Comparison of ENCODE assay signal across 15 mouse cellular contexts in the genomic region with DNA sequence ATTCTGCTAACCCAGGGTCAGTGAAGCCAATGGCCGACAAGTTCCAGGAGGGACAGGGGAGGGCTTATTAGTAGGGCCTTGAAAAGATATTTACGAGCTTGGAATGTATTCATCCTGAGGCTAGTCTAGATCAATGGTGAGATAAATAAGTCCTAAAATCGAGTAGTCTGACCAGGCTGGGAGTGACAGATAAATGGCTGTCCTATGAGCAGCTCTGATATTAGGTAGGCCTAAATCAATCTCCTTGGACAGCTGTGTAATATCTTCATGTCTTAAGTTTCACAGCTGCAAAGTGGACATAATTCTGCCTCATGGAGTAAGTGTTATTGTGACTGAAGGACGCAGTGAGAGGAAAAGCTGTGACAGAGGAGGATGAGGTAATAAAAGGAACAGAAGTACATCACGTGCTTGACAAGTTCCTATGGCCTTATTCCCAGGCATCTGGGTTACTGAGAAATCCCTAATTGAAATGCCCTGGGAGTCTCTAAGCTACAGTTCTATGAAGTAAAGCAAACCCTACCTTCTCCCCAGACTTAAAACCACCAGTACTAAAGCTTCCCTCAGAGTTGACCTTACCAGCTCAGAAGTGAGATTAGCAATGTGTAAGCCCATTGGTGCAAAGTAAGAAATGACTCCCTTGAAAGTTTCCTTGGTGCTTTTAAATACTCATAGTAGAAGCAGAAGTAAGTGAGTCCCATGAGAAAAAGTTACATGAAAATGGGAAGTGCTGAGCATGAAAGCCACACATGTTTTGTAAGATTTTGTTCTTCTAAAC.
DNase-seq lines count a peak whose midpoint lies in the region; ATAC-seq and TF ChIP-seq lines count a peak whose summit lies in the region.
"Had no signal": no experiment of that assay in that cellular context is flagged by ENCODE, and none has a peak within 500 bp of the region (broad histone marks: within the 10 kb centered on the region; RNA-seq: fewer than 3 reads in every experiment).

No protein-coding gene starts in this region.

- 0 out of 2 replicates have a peak overlapping the region, but pooled peaks have one; percentile 6 for H3K9ac ChIP-seq in liver, embryonic 13.5 days
- H3K9ac ChIP-seq: embryonic facial prominence, embryonic 13.5 days; forebrain, embryonic 15.5 days; limb, embryonic 12.5 days had no signal

- H3K27me3 ChIP-seq in liver, embryonic 13.5 days: no peaks in the 10 kb centered on the region
- H3K27me3 ChIP-seq: embryonic facial prominence, embryonic 13.5 days; forebrain, embryonic 15.5 days; limb, embryonic 12.5 days had no signal

- no peak for TF ChIP-seq POLR2A in bone marrow macrophage, adult 2 months (IDR thresholded peaks at IDR 0.05; ENCODE audit: borderline replicate concordance, low read depth, low read length)

- H3K4me1 ChIP-seq in bone marrow macrophage, adult 2 months (ENCODE audit: control insufficient read depth, insufficient read depth, low read length): peaks cover 17% of the 10 kb centered on the region
- peaks cover 57% of the 10 kb centered on the region for H3K4me1 ChIP-seq in liver, embryonic 13.5 days (replicated peaks)
- H3K4me1 ChIP-seq: embryonic facial prominence, embryonic 13.5 days; forebrain, embryonic 15.5 days; limb, embryonic 12.5 days; midbrain, embryonic 10.5 days had no signal

- WGBS in liver, embryonic 13.5 days (ENCODE audit: insufficient replicate concordance): 31% methylated on average over 5 of the region's 5 CpGs

- H3K9me3 ChIP-seq in liver, embryonic 13.5 days (replicated peaks): no peaks in the 10 kb centered on the region
- H3K9me3 ChIP-seq: embryonic facial prominence, embryonic 13.5 days; forebrain, embryonic 15.5 days; limb, embryonic 12.5 days; midbrain, embryonic 10.5 days had no signal

- intact Hi-C loops in left cerebral cortex, postnatal 36 days (cut with DNase I): no loop called here

- H3K4me3 ChIP-seq in bone marrow macrophage, adult 2 months (ENCODE audit: insufficient read depth, low read length): no peak overlapping the region
- no peak overlapping the region for H3K4me3 ChIP-seq in liver, embryonic 13.5 days (replicated peaks)
- H3K4me3 ChIP-seq: embryonic facial prominence, embryonic 13.5 days; forebrain, embryonic 15.5 days; layer of hippocampus, adult 2 months; limb, embryonic 12.5 days; midbrain, embryonic 10.5 days had no signal

- H3K36me3 ChIP-seq in liver, embryonic 13.5 days: no peaks in the 10 kb centered on the region
- H3K36me3 ChIP-seq: embryonic facial prominence, embryonic 13.5 days; forebrain, embryonic 15.5 days; limb, embryonic 12.5 days; midbrain, embryonic 10.5 days had no signal

- peak; percentile 79 for ATAC-seq in liver, embryonic 13.5 days (ENCODE audit: low read depth)
- ATAC-seq: forebrain, embryonic 15.5 days; intestine, embryonic 16.5 days had no signal

- no peak for TF ChIP-seq CTCF in bone marrow macrophage, adult 2 months (IDR thresholded peaks at IDR 0.05; ENCODE audit: low read depth, low read length)

- H3K27ac ChIP-seq in bone marrow macrophage, adult 2 months (ENCODE audit: insufficient read depth, low read depth, low read length): peak overlapping the region; percentile 85
- peak overlapping the region; percentile 80 for H3K27ac ChIP-seq in liver, embryonic 13.5 days
- H3K27ac ChIP-seq: embryonic facial prominence, embryonic 13.5 days; forebrain, embryonic 15.5 days; layer of hippocampus, adult 2 months; limb, embryonic 12.5 days; midbrain, embryonic 10.5 days had no signal

- peak overlapping the region; percentile 11 for H3K4me2 ChIP-seq in liver, embryonic 13.5 days
- H3K4me2 ChIP-seq: embryonic facial prominence, embryonic 13.5 days; forebrain, embryonic 15.5 days; limb, embryonic 12.5 days had no signal

- DNase-seq in lung, postnatal 25 days (ENCODE audit: low spot score): peak; percentile 32
- DNase-seq in lung, postnatal 10 days: no peak
- DNase-seq in liver, embryonic 13.5 days: no peak
- DNase-seq in skeletal muscle tissue, adult 2 months (ENCODE audit: low read depth, low spot score): peak; percentile 7
- DNase-seq in left cerebral cortex, postnatal 36 days (ENCODE audit: low spot score in 2 of 2): no peak
- DNase-seq in cerebellum, adult 9-11 months: no peak
- DNase-seq: cerebellum, adult 8-10 months; gastrocnemius, postnatal 10 days had no signal

Comparison
In these comparisons a context has a peak if more than half of its experiments do, and no peak if none do; other contexts are left out.
1. DNase-seq: peak in lung, postnatal 25 days (single experiment) and skeletal muscle tissue, adult 2 months (single experiment); none in lung, postnatal 10 days (single experiment), liver, embryonic 13.5 days (single experiment), left cerebral cortex, postnatal 36 days (0 of 2) and cerebellum, adult 9-11 months (single experiment).